Mouse (Mus musculus) midbrain, postnatal 0 days (tissue): Measurements from ENCODE around the gene Frmd5. TPM values are rescaled to one million over a fixed set of nuclear protein-coding genes. Genes with fewer than 3 reads are reported as not detected.

Experiments used
- ATAC-seq: fragments of 200-750 bp; cut with Nextera tagmentation; 2 replicates; pipeline ENCODE4 v1.8.0; 2017; ENCODE audit warnings: moderate number of reproducible peaks, mild to moderate bottlenecking, moderate TSS enrichment, moderate library complexity; ENCODE audit not compliant: low FRiP score
- DNase-seq: peaks from one replicate; pipeline ENCODE4 v3.0.0-alpha.2; 2015; ENCODE audit warnings: low spot score
- H3K27ac ChIP-seq: fragments of 300-500 bp; sonication (generic); 2 replicates; pipeline ENCODE4 v1.5.1; 2014; ENCODE audit warnings: low read depth, mild to moderate bottlenecking, low read length, mixed read lengths
- H3K27me3 ChIP-seq: fragments of 300-500 bp; sonication (generic); 2 replicates; pipeline ENCODE4 v1.6.1; 2014; ENCODE audit warnings: low read length, control low read depth, mixed read lengths; ENCODE audit not compliant: insufficient read depth
- H3K36me3 ChIP-seq: fragments of 300-500 bp; sonication (generic); 2 replicates; pipeline ENCODE4 v1.6.1; 2014; ENCODE audit warnings: low read length, control low read depth, mixed read lengths; ENCODE audit not compliant: insufficient read depth
- H3K4me1 ChIP-seq: fragments of 300-500 bp; sonication (generic); 2 replicates; pipeline ENCODE4 v1.6.1; 2014; ENCODE audit warnings: mild to moderate bottlenecking, control low read depth, antibody characterized with exemption, low read length, mixed read lengths; ENCODE audit not compliant: insufficient read depth
- H3K4me2 ChIP-seq: fragments of 300-500 bp; sonication (generic); 2 replicates; pipeline ENCODE4 v1.6.1; 2014; ENCODE audit warnings: low read depth, mild to moderate bottlenecking, low read length, mixed read lengths; ENCODE audit not compliant: poor library complexity, severe bottlenecking
- H3K4me3 ChIP-seq: fragments of 300-500 bp; sonication (generic); 2 replicates; pipeline ENCODE4 v1.5.1; 2014; ENCODE audit warnings: low read depth, mild to moderate bottlenecking, low read length, moderate library complexity
- H3K9ac ChIP-seq: fragments of 300-500 bp; sonication (generic); replicated peaks from 2 replicates; pipeline ENCODE4 v1.6.1; 2014; ENCODE audit warnings: mild to moderate bottlenecking, low read length, moderate library complexity, mixed read lengths; ENCODE audit not compliant: poor library complexity, severe bottlenecking
- H3K9me3 ChIP-seq: fragments of 300-500 bp; sonication (generic); 2 replicates; pipeline ENCODE4 v1.6.1; 2016; ENCODE audit warnings: low read length, control low read depth
- CTCF ChIP-seq: IDR thresholded peaks from 2 replicates; pipeline ENCODE4 v1.5.1; 2016; ENCODE audit warnings: antibody characterized with exemption, mild to moderate bottlenecking
- WGBS: fragments of 180-500 bp; shearing (Covaris S2); extraction: QIAGEN DNeasy Blood & Tissue Kit; methylation state at CpG from one replicate; pipeline ENCODE4 v1.1.7; 2014; 5-methylcytosine and 5-hydroxymethylcytosine counted together
- polyA plus RNA-seq: library from polyadenylated mRNA; unstranded; fragments of >200 nt; fragmentation: Nextera tagmentation; extraction: Ambion mirVana; gene quantifications from 2 replicates; pipeline ENCODE4 v1.2.1, GENCODE M21; 2015
- total RNA-seq: library from RNA; depleted of rRNA; stranded (reverse); fragments of >200 nt; gene quantifications from 2 replicates; pipeline ENCODE4 v1.2.3, GENCODE M21; 2014

Gene Frmd5
- total and polyA plus RNA-seq, 2 experiments from 2014 or later, result 14.6 to 38.3 TPM

DNA sequence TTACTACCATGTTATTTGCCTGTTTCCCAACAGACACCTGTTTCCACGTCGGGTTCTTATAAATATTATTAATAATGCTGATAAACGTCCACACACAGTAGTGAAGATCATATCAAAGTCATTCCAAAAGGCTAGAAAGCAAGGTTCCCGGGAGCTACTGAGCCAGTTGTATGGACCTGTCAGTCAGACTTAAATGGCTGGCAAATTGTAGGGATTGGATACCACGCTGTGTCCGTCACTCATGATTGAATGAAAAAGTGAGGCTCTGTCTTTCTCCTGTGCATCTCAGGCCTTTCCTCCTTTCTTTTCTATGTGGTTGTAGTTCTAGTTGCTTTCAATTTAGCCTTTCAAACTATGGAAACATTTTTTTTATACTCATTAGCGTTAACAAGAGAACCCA, 73.5 kb downstream of the Frmd5 start:
- no peak for TF ChIP-seq CTCF
- Histone ChIP-seq H3K9ac (no peak overlapping the region), H3K27ac (no peak overlapping the region), H3K4me3 (no peak overlapping the region), H3K4me2 (no peak overlapping the region), H3K9me3 (no peaks in the 10 kb centered on the region), H3K4me1 (no peaks in the 10 kb centered on the region; the same call in 1 of the 2 replicates), H3K36me3 (no peaks in the 10 kb centered on the region), H3K27me3 (no peaks in the 10 kb centered on the region)
- ATAC-seq (no peak), DNase-seq (no peak)
- 41% methylated on average over 7 of the region's 7 CpGs for WGBS

- no peak overlapping the region for H3K9ac ChIP-seq
- no peaks in the 10 kb centered on the region for H3K36me3 ChIP-seq
- ATAC-seq (no peak), DNase-seq (no peak)
- H3K27me3 ChIP-seq, result no peaks in the 10 kb centered on the region
- H3K4me2 ChIP-seq, result no peak overlapping the region
- H3K27ac ChIP-seq, result no peak overlapping the region
- WGBS, result 96% methylated on average over 11 of the region's 11 CpGs
- no peaks in the 10 kb centered on the region; the same call in 1 of the 2 replicates for H3K4me1 ChIP-seq
- no peak for TF ChIP-seq CTCF
- no peaks in the 10 kb centered on the region for H3K9me3 ChIP-seq
- H3K4me3 ChIP-seq, result no peak overlapping the region
Observed at GRCm38 (mm10) chr2:121730486-121730885, 76.4 kb downstream of the Frmd5 start.

GRCm38 (mm10) chr2:121728907-121729575, 77.8 kb downstream of the Frmd5 start:
- Histone ChIP-seq H3K9ac (no peak overlapping the region), H3K27me3 (no peaks in the 10 kb centered on the region), H3K4me3 (no peak overlapping the region), H3K36me3 (no peaks in the 10 kb centered on the region), H3K9me3 (no peaks in the 10 kb centered on the region), H3K27ac (no peak overlapping the region), H3K4me2 (no peak overlapping the region), H3K4me1 (no peaks in the 10 kb centered on the region; the same call in none of the 2 replicates)
- ATAC-seq (no peak), DNase-seq (no peak)
- no peak for TF ChIP-seq CTCF
- 65% methylated on average over 9 of the region's 9 CpGs for WGBS

DNA sequence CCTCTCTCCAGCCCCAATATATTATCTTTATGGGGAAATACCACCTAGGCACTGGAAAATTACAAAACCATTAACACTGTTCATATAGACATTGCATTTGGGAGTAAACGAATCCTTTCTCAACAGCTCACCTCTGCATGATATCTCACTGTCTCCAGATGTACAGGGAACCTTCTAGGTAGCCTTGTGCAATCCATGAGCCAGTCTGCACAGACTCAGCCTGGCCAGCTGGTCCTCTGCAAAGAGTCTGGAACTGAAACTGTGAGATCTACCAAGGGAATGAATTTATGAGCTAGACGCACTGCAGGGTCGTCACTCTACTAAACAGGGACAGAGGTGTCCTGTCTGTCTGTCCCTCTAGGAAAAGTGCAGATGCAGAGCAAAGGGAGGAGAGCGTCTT, 82.0 kb downstream of the Frmd5 start:
- no peak for TF ChIP-seq CTCF
- Histone ChIP-seq H3K4me3 (no peak overlapping the region), H3K4me1 (no peaks in the 10 kb centered on the region; the same call in none of the 2 replicates), H3K4me2 (no peak overlapping the region), H3K9me3 (no peaks in the 10 kb centered on the region), H3K9ac (no peak overlapping the region), H3K27me3 (no peaks in the 10 kb centered on the region), H3K36me3 (no peaks in the 10 kb centered on the region), H3K27ac (no peak overlapping the region)
- 86% methylated on average over 4 of the region's 4 CpGs for WGBS
- no peak for ATAC-seq
- no peak for DNase-seq

DNA sequence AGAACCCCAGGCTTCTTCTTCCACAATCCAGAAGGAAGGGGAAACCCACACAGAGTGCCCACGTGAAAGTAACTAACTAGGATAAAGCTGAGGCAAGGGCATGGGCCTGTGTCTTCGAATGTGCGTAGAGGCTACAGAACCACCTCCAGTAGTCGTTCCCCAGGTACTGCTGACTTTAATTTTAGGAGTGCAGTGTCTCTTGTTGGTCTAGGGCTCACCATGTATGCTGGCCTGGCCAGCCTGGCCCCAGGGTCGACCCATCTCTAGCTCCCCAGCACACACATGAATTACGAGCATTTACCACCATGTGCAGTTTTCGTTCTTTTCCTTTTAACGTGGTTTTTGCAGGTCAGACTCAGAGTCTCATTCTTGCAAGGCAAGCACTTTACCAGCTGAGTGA, 83.1 kb downstream of the Frmd5 start:
- TF ChIP-seq CTCF, result no peak
- H3K27ac ChIP-seq, result no peak overlapping the region
- H3K9me3 ChIP-seq, result no peaks in the 10 kb centered on the region
- 82% methylated on average over 8 of the region's 8 CpGs for WGBS
- ATAC-seq (no peak), DNase-seq (no peak)
- H3K4me2 ChIP-seq, result no peak overlapping the region
- no peak overlapping the region for H3K4me3 ChIP-seq
- no peaks in the 10 kb centered on the region for H3K36me3 ChIP-seq
- no peak overlapping the region for H3K9ac ChIP-seq
- no peaks in the 10 kb centered on the region; the same call in 1 of the 2 replicates for H3K4me1 ChIP-seq
- H3K27me3 ChIP-seq, result no peaks in the 10 kb centered on the region

- TF ChIP-seq CTCF, result no peak
- H3K4me1 ChIP-seq, result no peaks in the 10 kb centered on the region; the same call in 1 of the 2 replicates
- H3K9ac ChIP-seq, result no peak overlapping the region
- no peaks in the 10 kb centered on the region for H3K36me3 ChIP-seq
- no peak overlapping the region for H3K27ac ChIP-seq
- H3K4me3 ChIP-seq, result no peak overlapping the region
- ATAC-seq (no peak), DNase-seq (no peak)
- H3K9me3 ChIP-seq, result no peaks in the 10 kb centered on the region
- WGBS, result 53% methylated on average over 6 of the region's 6 CpGs
- no peak overlapping the region for H3K4me2 ChIP-seq
- H3K27me3 ChIP-seq, result no peaks in the 10 kb centered on the region
Observed at GRCm38 (mm10) chr2:121719000-121719399, 87.9 kb downstream of the Frmd5 start.
